Mouse (Mus musculus) spleen, adult 2 months (tissue): ENCODE data around the gene Nxph3. TPM values are rescaled to one million over a fixed set of nuclear protein-coding genes. Genes with fewer than 3 reads are reported as not detected.
"Not testable (repeated sequence)": the region's sequence is repeated elsewhere in the genome, so short reads cannot be mapped to it uniquely, and the experiment has no call there.

Source experiments
- DNase-seq, 2 experiments: peaks; one replicate each; pipeline versions ENCODE4 v3.0.0 to v3.0.0-alpha.2; 2012 to 2021; ENCODE audit warnings: low spot score in 2 of 2, low read depth in 1 of 2
- H3K27ac ChIP-seq: fragments of 200-500 bp; 2 replicates; pipeline ENCODE4 v1.5.1; 2012; ENCODE audit warnings: low read length, inconsistent platforms; ENCODE audit not compliant: insufficient read depth
- H3K27me3 ChIP-seq: fragments of 200-500 bp; 2 replicates; pipeline ENCODE4 v1.6.1; 2012; ENCODE audit warnings: mild to moderate bottlenecking, moderate library complexity, low read length, inconsistent platforms; ENCODE audit not compliant: control insufficient read depth, insufficient read depth
- H3K36me3 ChIP-seq: fragments of 200-500 bp; 2 replicates; pipeline ENCODE4 v1.6.1; 2012; ENCODE audit warnings: mild to moderate bottlenecking, low read length, inconsistent platforms; ENCODE audit not compliant: control insufficient read depth, insufficient read depth
- H3K4me1 ChIP-seq: fragments of 200-500 bp; 2 replicates; pipeline ENCODE4 v1.6.1; 2011; ENCODE audit warnings: inconsistent platforms; ENCODE audit not compliant: control insufficient read depth, insufficient read depth, insufficient read length
- H3K4me3 ChIP-seq: fragments of 200-500 bp; 2 replicates; pipeline ENCODE4 v1.5.1; 2011; ENCODE audit warnings: mild to moderate bottlenecking, inconsistent platforms; ENCODE audit not compliant: insufficient read depth, insufficient read length; ENCODE audit errors: extremely low read depth
- CTCF ChIP-seq: fragments of 200-500 bp; IDR thresholded peaks from 2 replicates; pipeline ENCODE4 v1.5.1; 2011; ENCODE audit warnings: mild to moderate bottlenecking, inconsistent platforms; ENCODE audit not compliant: insufficient read depth, insufficient read length, insufficient replicate concordance; ENCODE audit errors: extremely low read depth
- POLR2A ChIP-seq: fragments of 200-500 bp; IDR thresholded peaks from 2 replicates; pipeline ENCODE4 v1.6.1; 2011; ENCODE audit warnings: low read depth, low read length, inconsistent platforms
- WGBS: fragments of 180-500 bp; shearing (Covaris S2); methylation state at CpG from one replicate; pipeline ENCODE4 v1.1.7; 2018; 5-methylcytosine and 5-hydroxymethylcytosine counted together
- polyA plus RNA-seq: library from polyadenylated mRNA; depleted of rRNA; stranded (reverse); fragments of >200 nt; gene quantifications from 2 replicates; pipeline ENCODE4 v1.2.3, GENCODE M21; 2012

Gene Nxph3
- polyA plus RNA-seq, 1 experiment, result 0.54 TPM

DNA sequence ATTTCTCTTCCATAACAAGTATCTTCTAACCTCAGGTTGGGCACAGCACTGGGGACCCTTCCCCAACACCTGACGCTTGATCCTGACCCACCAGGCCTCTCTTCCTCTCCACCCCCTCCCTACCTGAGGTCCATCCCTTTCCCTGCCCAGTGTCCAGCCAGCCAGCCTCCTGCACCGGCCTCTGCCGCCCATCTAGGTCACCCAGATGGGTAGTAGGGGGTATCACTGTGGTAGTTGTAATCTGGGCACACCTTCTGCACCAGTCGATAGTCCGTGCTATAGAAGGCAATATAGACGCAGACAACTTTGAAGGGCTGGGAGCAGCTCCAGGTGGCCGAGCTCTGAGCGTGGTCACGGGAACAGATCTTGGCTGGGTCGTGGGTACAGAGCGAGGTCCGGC lies 3.7 kb downstream of the Nxph3 start:
- TF ChIP-seq POLR2A (no peak), CTCF (no peak)
- Histone ChIP-seq H3K27me3 (peaks cover 21% of the 10 kb centered on the region), H3K27ac (no peak overlapping the region), H3K4me1 (peaks cover 11% of the 10 kb centered on the region), H3K4me3 (no peak overlapping the region), H3K36me3 (no peaks in the 10 kb centered on the region)
- 92% methylated on average over 12 of the region's 12 CpGs for WGBS
- no peak for DNase-seq

DNA sequence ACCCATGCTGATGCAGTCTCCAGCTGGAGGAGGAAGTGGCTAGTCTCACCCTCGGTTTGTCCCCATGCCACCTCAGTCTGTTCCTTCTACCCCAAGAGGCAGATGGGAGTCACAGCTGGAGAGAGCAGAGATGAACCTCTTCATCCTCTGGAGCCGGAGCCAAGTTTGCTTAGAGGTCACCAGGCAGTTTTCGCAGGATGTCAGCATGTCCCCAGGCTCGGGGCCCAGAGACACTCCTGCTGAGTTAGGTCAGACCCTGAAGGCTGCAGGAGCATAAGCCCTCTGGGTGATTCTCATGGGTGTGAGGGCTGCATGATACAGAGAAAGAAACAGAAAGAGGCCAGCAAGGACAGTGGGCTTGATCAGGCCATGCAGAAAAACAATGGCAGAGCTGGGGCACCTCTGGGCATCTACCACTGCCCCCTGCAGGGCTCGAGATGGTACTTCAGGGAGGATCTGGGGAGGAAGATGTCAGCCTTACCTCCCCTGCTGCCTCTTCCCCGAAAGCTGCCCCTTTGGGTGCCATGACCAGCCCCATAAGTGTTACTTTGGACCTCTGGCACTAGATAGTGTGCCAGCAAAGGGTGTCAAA lies 5.1 kb downstream of the Nxph3 start:
- DNase-seq, result no peak
- WGBS, result 65% methylated on average over 6 of the region's 6 CpGs
- H3K4me1 ChIP-seq, result peaks cover 7% of the 10 kb centered on the region
- no peak overlapping the region for H3K4me3 ChIP-seq
- H3K36me3 ChIP-seq, result no peaks in the 10 kb centered on the region
- no peak overlapping the region for H3K27ac ChIP-seq
- TF ChIP-seq POLR2A (no peak), CTCF (peak; percentile 37; the same call in 1 of the 2 replicates)
- peaks cover 12% of the 10 kb centered on the region for H3K27me3 ChIP-seq

DNA sequence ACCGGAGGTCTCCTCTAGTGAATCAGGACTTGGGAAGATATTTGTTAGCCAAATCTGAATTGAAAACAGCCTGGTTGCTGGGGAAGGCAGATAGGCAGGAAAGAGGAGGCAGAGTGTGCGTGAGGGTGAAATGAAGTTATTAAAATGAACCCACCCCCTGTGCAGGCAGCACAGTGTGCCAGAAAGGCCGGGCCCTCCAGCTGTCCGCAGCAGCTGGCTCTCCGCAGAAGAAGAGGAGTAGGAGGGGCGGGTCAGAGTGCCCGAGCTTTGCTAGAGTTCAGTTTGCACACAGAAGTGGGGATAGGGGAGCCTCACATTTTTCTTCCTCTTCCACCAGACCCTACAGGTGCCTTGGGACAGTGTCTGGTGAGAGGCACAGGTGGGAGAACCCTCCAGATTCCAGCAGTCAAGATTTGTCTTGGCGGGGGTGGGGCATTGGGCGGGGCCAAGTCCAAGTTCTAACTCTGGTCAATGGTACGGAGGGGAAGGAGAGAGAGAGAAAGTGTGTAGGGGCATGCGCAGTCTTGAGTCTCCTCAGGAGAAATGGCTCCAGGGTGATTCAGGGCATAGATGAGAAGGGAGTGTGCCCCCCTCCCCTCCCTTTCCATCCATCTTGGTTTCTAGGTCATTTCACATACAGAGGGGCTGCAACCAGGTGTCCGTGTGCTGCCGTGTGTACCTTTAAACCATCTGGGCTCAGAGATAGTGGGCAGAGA lies 6.0 kb downstream of the Nxph3 start:
- H3K27me3 ChIP-seq, result peaks cover 5% of the 10 kb centered on the region
- WGBS, result 76% methylated on average over 13 of the region's 13 CpGs
- H3K36me3 ChIP-seq, result no peaks in the 10 kb centered on the region
- no peak overlapping the region for H3K4me3 ChIP-seq
- no peaks in the 10 kb centered on the region for H3K4me1 ChIP-seq
- DNase-seq, result no peak
- no peak for TF ChIP-seq POLR2A
- TF ChIP-seq CTCF, result no peak
- H3K27ac ChIP-seq, result no peak overlapping the region

DNA sequence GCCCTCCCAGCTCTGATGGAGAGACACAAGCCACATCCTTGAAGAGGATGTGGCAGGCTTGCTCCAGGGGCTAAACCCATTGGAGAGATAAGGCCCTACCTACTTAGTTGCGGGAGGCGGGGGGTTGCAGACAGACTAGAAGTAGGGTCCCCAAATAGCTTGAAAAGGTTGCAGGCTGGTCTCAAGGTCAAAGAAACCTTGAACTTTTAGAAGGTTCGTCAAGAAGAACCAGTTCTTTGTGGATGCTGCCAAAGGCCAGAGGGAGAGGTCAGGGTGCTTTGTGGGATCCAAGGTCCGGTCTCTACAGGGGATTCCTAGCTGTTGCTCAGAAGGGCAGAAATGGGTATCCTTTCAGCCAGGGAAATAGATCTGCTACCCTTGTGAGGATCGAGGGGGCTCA lies 6.6 kb downstream of the Nxph3 start:
- Histone ChIP-seq H3K4me1 (no peaks in the 10 kb centered on the region), H3K27ac (no peak overlapping the region), H3K27me3 (0 out of 2 replicates have a peak, but pooled peaks cover 1% of the 10 kb centered on the region), H3K36me3 (no peaks in the 10 kb centered on the region), H3K4me3 (no peak overlapping the region)
- TF ChIP-seq CTCF (no peak), POLR2A (no peak)
- DNase-seq, result no peak
- WGBS, result 74% methylated on average over 5 of the region's 5 CpGs

DNA sequence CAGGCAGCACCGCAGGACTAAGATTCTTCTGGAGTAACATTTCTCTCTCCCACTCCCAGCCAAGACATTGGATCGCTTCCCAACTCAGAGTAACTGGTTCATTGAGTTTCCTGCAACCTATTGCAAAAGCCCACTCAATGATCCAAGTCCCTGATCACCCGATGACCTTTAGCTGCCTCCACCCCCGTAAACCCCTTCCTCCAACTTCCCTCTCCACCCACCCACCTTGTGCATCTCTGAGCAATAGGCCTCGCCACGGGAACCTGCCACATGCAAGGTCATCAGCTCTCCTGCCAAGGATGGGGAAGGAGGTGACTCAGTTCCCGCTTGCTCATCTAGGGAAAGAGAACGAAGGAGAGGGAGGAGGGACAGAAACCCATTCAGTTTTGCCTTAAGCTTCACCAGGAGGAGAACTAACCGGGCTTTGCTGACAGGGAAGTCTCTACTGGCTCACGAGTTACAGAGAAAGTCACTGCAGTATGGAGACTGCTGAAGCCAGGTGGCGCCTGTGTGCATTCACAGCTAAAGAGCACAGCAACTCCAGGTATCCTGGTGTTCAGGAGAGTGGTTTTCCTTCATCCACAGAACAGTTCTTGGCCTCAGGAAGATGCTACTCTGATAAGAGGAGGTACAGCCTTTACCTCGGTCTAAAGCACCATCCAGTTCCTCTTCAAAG lies 7.2 kb downstream of the Nxph3 start:
- no peak overlapping the region for H3K27ac ChIP-seq
- TF ChIP-seq POLR2A (no peak), CTCF (no peak)
- 0 out of 2 replicates have a peak, but pooled peaks cover 1% of the 10 kb centered on the region for H3K27me3 ChIP-seq
- no peaks in the 10 kb centered on the region for H3K4me1 ChIP-seq
- 48% methylated on average over 12 of the region's 12 CpGs for WGBS
- H3K4me3 ChIP-seq, result no peak overlapping the region
- no peaks in the 10 kb centered on the region for H3K36me3 ChIP-seq
- no peak for DNase-seq

DNA sequence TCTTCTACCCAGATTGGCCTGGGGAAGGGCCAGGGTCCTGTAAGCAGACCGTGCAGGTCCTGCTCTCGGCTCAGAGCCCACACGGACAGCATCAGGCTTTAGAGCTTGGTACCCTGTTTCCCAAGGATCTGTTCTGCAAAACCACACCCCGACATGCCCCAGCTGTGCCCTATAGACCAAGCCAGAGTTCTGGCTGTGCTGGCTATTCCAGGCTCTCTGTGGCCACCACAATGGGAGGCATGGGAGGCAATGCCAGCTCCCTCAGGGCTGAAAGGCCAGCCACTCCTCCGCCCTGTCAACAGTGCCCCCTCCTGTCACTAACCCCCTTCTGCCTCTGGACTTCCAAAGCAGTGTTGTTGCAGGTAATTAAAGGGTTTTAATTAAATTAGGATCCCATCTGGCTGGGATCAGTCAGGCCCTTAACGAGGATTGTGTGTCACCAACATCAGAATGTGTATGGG lies 10.1 kb downstream of the Nxph3 start:
- DNase-seq, result no peak
- no peak overlapping the region for H3K27ac ChIP-seq
- 89% methylated on average over 6 of the region's 6 CpGs for WGBS
- no peaks in the 10 kb centered on the region for H3K27me3 ChIP-seq
- no peaks in the 10 kb centered on the region for H3K36me3 ChIP-seq
- H3K4me1 ChIP-seq, result no peaks in the 10 kb centered on the region
- TF ChIP-seq CTCF (no peak), POLR2A (no peak)
- H3K4me3 ChIP-seq, result no peak overlapping the region

DNA sequence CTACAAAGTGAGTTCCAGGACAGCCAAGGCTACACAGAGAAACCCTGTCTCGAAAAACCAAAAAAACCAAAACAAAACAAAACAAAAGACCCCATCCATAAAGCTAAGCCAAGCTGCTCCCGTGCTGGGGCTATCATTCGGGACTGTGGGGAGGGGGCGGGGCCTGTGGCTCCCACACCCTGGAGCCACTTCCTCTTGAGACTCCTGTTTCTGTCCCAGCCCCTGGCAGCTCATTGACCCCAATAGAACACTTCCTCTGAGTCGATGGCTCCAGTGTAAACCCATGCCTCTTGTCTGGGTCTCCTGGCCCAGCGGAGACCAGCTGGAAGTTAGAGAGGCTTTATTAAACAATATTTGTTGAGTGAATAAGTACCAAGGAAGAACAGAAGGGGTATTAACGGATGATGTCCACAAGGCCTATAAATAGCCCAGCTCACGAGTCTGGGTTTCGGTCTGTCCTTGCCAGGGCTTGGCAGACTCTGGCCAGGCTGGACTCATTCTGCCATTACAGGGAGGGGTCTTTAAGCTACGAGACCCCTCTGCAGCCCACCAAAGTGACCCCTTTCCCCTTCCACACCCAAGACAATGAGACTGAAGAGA lies 10.7 kb downstream of the Nxph3 start:
- Histone ChIP-seq H3K27ac (no peak overlapping the region), H3K4me1 (no peaks in the 10 kb centered on the region), H3K4me3 (no peak overlapping the region), H3K27me3 (no peaks in the 10 kb centered on the region), H3K36me3 (no peaks in the 10 kb centered on the region)
- DNase-seq, result no peak
- no peak for TF ChIP-seq POLR2A
- TF ChIP-seq CTCF, result no peak
- WGBS, result 48% methylated on average over 10 of the region's 10 CpGs

DNA sequence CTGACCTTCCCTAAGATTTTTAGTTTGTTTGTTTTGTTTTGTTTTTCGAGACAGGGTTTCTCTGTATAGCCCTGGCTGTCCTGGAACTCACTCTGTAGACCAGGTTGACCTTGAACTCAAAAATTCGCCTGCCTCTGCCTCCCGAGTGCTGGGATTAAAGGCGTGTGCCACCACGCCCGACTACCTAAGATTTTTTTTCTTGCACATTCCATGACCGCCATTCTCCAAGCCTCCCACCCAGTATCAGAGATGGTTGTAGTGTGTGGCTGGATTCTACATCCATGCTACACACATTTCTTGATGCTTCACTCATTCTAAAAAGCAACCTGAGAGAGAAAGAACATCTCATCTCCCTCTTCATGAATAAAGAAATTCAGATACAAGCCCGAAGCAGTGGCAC lies 12.5 kb downstream of the Nxph3 start:
- H3K4me3 ChIP-seq, H3K27ac ChIP-seq, H3K27me3 ChIP-seq, H3K36me3 ChIP-seq, H3K4me1 ChIP-seq, DNase-seq: not testable (repeated sequence)
- WGBS, result 86% methylated on average over 8 of the region's 8 CpGs
